Mouse (Mus musculus) ES-Bruce4 (cell line): ENCODE data around the gene Col18a1. TPM values are rescaled to one million over a fixed set of nuclear protein-coding genes. Genes with fewer than 3 reads are reported as not detected.

Experiments used
- H3K27ac ChIP-seq: 2 replicates; pipeline ENCODE4 v1.5.1; 2012; ENCODE audit warnings: low read length, inconsistent platforms; ENCODE audit not compliant: insufficient read depth
- H3K27me3 ChIP-seq: 2 replicates; pipeline ENCODE4 v1.6.1; 2012; ENCODE audit warnings: mild to moderate bottlenecking, low read length, inconsistent platforms; ENCODE audit not compliant: control insufficient read depth, poor library complexity, insufficient read depth, severe bottlenecking
- H3K36me3 ChIP-seq: 2 replicates; pipeline ENCODE4 v1.6.1; 2012; ENCODE audit warnings: inconsistent platforms, mild to moderate bottlenecking, low read length, moderate library complexity; ENCODE audit not compliant: control insufficient read depth, poor library complexity, insufficient read depth, severe bottlenecking
- H3K4me1 ChIP-seq: one replicate; pipeline ENCODE4 v1.8.1; 2011; ENCODE audit warnings: low read length; ENCODE audit not compliant: control insufficient read depth, insufficient read depth
- H3K4me3 ChIP-seq: 2 replicates; pipeline ENCODE4 v1.5.1; 2011; ENCODE audit warnings: low read depth, mild to moderate bottlenecking, low read length
- H3K9ac ChIP-seq: 2 replicates; pipeline ENCODE4 v1.6.1; 2012; ENCODE audit warnings: low read depth, mild to moderate bottlenecking, inconsistent platforms; ENCODE audit not compliant: poor library complexity, severe bottlenecking
- H3K9me3 ChIP-seq: replicated peaks from 2 replicates; pipeline ENCODE4 v1.6.1; 2012; ENCODE audit warnings: mild to moderate bottlenecking, low read length, inconsistent platforms; ENCODE audit not compliant: control insufficient read depth, poor library complexity, insufficient read depth, severe bottlenecking
- CTCF ChIP-seq: IDR thresholded peaks from one replicate; pipeline ENCODE4 v1.8.1; 2011; ENCODE audit warnings: low read depth, low read length
- EP300 ChIP-seq: IDR thresholded peaks from 2 replicates; pipeline ENCODE4 v1.6.1; 2011; ENCODE audit warnings: low read depth, low read length; ENCODE audit not compliant: insufficient read depth
- POLR2A ChIP-seq: IDR thresholded peaks from one replicate; pipeline ENCODE4 v1.8.1; 2011; ENCODE audit warnings: low read length; ENCODE audit not compliant: insufficient read depth
- polyA plus RNA-seq: library from polyadenylated mRNA; stranded (reverse); fragments of >200 nt; gene quantifications from 2 replicates; pipeline ENCODE4 v1.2.4, GENCODE M21; 2011; ENCODE audit warnings: low read depth; ENCODE audit not compliant: missing spikeins, insufficient read depth, insufficient read length

Gene Col18a1
- polyA plus RNA-seq, 1 experiment: 273 TPM

DNA sequence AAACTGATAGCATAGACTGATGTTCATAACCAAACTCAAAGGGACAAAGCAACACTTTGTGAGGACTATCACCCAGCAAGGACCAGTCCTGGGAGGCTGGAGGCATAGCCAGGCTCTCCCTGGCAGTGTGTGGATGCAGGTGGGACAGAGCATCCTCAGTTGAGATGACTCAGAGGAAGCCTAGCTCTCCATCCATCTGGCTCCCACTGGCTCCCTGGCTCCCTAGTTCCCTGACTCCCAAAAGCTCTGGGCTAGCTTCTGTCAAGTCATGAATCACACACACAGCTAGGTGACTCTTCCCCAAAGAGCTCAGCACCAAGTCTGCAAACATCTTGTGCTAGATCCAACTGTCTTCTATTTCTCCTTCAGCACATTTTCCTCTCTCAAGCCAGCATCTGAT is 72.5 kb downstream of the Col18a1 start:
- Histone ChIP-seq H3K27ac (no peak overlapping the region), H3K4me1 (peaks cover 1% of the 10 kb centered on the region), H3K9ac (no peak overlapping the region), H3K27me3 (no peaks in the 10 kb centered on the region), H3K4me3 (no peak overlapping the region), H3K9me3 (no peaks in the 10 kb centered on the region; the same call in 1 of the 2 replicates), H3K36me3 (peaks cover 8% of the 10 kb centered on the region; the same call in 1 of the 2 replicates)
- TF ChIP-seq POLR2A (no peak), CTCF (no peak), EP300 (no peak)

DNA sequence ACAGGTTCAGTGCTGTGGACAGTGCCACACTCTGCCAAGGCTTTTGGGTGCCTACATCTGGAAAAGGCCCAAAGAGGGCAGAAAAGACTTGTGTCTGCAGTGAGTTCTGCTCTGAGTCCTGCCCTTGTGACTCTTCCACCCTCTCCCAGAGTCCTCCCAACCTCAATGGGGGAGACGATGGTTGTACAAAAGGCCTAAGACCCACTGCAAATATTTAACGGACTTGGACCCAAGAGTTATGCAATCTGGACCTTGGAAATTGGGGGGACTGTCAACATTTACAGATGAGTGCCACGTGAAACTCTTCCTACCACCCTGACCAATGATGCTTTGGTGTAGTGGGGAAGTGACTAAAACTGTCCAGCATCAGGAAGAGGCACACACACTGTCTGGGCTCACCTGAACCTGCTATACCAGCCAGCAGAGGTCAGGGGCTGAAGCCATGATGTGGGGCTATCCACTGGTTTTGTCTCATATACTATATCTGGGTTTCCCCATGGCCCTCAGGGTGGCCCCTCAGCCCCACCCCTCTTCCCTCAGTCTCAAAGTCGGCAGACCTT is 74.7 kb downstream of the Col18a1 start:
- no peak overlapping the region for H3K9ac ChIP-seq
- H3K27me3 ChIP-seq: no peaks in the 10 kb centered on the region
- TF ChIP-seq CTCF: no peak
- TF ChIP-seq EP300: no peak
- TF ChIP-seq POLR2A: no peak
- peaks cover 17% of the 10 kb centered on the region for H3K36me3 ChIP-seq
- no peaks in the 10 kb centered on the region; the same call in 1 of the 2 replicates for H3K9me3 ChIP-seq
- peaks cover 1% of the 10 kb centered on the region for H3K4me1 ChIP-seq
- H3K4me3 ChIP-seq: no peak overlapping the region
- no peak overlapping the region for H3K27ac ChIP-seq

DNA sequence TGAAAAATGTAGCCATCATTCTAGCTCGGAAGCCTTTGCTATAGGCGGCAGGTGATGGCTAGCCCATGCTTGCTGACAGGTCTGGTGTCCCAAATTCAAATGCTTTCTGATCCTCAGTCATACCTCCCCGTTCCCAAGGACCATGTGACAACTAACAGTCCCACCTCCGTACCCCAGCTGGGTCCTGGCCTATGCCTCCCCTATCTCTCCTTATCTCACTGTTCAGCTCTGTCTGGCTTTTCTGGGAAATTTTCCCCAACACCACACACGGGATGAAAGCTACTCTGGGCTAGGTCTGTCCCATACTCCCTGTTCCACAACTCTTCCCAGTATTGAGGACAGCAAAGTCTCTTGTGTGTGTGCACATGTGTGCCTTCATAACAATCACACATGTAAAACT is 76.3 kb downstream of the Col18a1 start:
- H3K27me3 ChIP-seq: no peaks in the 10 kb centered on the region
- peaks cover 1% of the 10 kb centered on the region for H3K4me1 ChIP-seq
- H3K27ac ChIP-seq: no peak overlapping the region
- TF ChIP-seq CTCF (no peak), POLR2A (no peak), EP300 (no peak)
- H3K9me3 ChIP-seq: no peaks in the 10 kb centered on the region; the same call in 1 of the 2 replicates
- no peak overlapping the region for H3K4me3 ChIP-seq
- H3K36me3 ChIP-seq: peaks cover 18% of the 10 kb centered on the region
- H3K9ac ChIP-seq: no peak overlapping the region

DNA sequence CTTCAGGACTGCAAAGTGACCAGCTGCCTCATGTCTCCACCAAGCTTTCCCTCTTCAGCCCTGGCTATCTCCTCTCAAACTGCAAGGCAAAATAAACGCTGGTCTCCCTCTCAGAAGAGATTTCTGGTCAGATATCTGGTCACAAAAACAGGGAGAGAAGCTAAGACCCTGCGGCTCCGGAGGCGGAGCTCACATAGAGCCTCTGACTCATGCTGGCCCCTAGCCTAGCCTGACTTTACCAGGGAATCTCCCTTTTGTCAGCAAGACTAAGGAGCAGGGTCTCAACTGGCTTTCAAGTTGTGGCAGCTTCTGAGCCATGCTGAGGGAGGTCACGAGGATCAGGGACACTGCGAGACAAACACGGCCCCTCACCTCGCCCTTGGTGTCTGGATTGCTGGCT is 77.0 kb downstream of the Col18a1 start:
- H3K27me3 ChIP-seq: no peaks in the 10 kb centered on the region
- no peak overlapping the region for H3K9ac ChIP-seq
- no peak overlapping the region for H3K4me3 ChIP-seq
- TF ChIP-seq CTCF: no peak
- no peak for TF ChIP-seq EP300
- TF ChIP-seq POLR2A: no peak
- H3K4me1 ChIP-seq: peaks cover 1% of the 10 kb centered on the region
- peaks cover 14% of the 10 kb centered on the region for H3K36me3 ChIP-seq
- H3K9me3 ChIP-seq: no peaks in the 10 kb centered on the region; the same call in 1 of the 2 replicates
- no peak overlapping the region for H3K27ac ChIP-seq

DNA sequence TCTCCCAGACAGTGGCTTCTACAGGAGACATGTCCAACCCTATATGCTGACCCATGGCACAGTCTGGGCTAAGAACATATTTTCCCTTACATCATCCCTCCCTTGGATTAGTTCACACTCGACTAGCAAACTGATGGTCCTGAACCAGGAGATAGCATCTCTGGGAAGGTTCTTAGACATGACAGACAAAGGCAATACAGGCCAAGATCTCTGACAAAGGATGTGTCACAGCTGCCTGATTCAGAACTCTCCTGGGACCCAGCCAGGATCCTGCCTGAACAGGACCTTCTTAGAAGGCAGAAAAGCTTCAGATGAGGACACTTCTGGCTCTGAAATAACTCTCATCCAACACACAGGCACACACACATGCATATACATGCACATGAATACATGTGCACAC is 81.8 kb downstream of the Col18a1 start:
- H3K4me3 ChIP-seq: no peak overlapping the region

DNA sequence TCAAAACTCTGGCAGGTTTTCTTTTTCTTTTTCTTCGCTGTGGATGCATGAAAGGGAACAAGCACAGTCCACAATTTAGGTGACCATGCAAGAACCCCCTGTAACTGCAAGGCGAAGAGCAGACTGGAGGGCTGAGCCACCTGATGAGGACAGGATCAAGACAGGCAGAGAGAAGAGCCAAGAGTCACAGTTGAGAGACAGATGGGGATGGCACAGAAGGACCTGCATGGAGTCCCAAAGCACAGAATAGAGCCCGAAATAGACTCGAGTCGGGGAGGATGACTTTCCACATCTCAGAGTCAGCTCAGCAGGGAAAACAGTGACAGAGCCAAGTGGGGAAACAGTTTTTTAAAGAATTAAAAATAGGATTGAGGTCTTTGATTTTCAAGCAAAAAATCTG is 83.4 kb downstream of the Col18a1 start:
- Histone ChIP-seq H3K4me3 (no peak overlapping the region), H3K4me1 (no peaks in the 10 kb centered on the region), H3K36me3 (peaks cover 33% of the 10 kb centered on the region), H3K27me3 (no peaks in the 10 kb centered on the region), H3K9ac (no peak overlapping the region), H3K27ac (no peak overlapping the region), H3K9me3 (no peaks in the 10 kb centered on the region)
- TF ChIP-seq POLR2A (no peak), CTCF (no peak), EP300 (no peak)

More for the DNA sequence above, 81.8 kb downstream of the Col18a1 start:
- TF ChIP-seq EP300: no peak
- no peak overlapping the region for H3K27ac ChIP-seq
- H3K36me3 ChIP-seq: peaks cover 20% of the 10 kb centered on the region
- H3K27me3 ChIP-seq: no peaks in the 10 kb centered on the region
- H3K9me3 ChIP-seq: no peaks in the 10 kb centered on the region
- no peak overlapping the region for H3K9ac ChIP-seq
- H3K4me1 ChIP-seq: peaks cover under 1% of the 10 kb centered on the region
